Mouse (Mus musculus) midbrain, embryonic 12.5 days (tissue): Measurements from ENCODE around the gene Sdc3. TPM values are rescaled to one million over a fixed set of nuclear protein-coding genes. Genes with fewer than 3 reads are reported as not detected.
A peak's percentile ranks its signal among the peaks of the same experiment; 100 is the strongest.

Experiments
- ATAC-seq: fragments of 200-750 bp; cut with Nextera tagmentation; 2 replicates; pipeline ENCODE4 v1.8.0; 2017; ENCODE audit warnings: low read depth, moderate TSS enrichment, moderate library complexity; ENCODE audit not compliant: low FRiP score
- H3K27ac ChIP-seq: fragments of 300-500 bp; sonication (generic); replicated peaks from 2 replicates; pipeline ENCODE4 v1.5.1; 2016; ENCODE audit warnings: mild to moderate bottlenecking
- H3K27me3 ChIP-seq: fragments of 300-500 bp; sonication (generic); 2 replicates; pipeline ENCODE4 v1.6.1; 2016; ENCODE audit warnings: mild to moderate bottlenecking
- H3K36me3 ChIP-seq: fragments of 300-500 bp; sonication (generic); 2 replicates; pipeline ENCODE4 v1.6.1; 2016
- H3K4me1 ChIP-seq: fragments of 300-500 bp; sonication (generic); 2 replicates; pipeline ENCODE4 v1.6.1; 2016
- H3K4me2 ChIP-seq: fragments of 300-500 bp; sonication (generic); replicated peaks from 2 replicates; pipeline ENCODE4 v1.6.1; 2016; ENCODE audit warnings: mild to moderate bottlenecking, moderate library complexity
- H3K4me3 ChIP-seq: fragments of 300-500 bp; sonication (generic); 2 replicates; pipeline ENCODE4 v1.5.1; 2016; ENCODE audit warnings: mild to moderate bottlenecking
- H3K9ac ChIP-seq: fragments of 300-500 bp; sonication (generic); replicated peaks from 2 replicates; pipeline ENCODE4 v1.6.1; 2016; ENCODE audit warnings: mild to moderate bottlenecking, moderate library complexity
- H3K9me3 ChIP-seq: fragments of 300-500 bp; sonication (generic); 2 replicates; pipeline ENCODE4 v1.6.1; 2016; ENCODE audit warnings: mild to moderate bottlenecking
- WGBS: fragments of 180-500 bp; shearing (Covaris S2); methylation state at CpG from one replicate; pipeline ENCODE4 v1.1.7; 2016; 5-methylcytosine and 5-hydroxymethylcytosine counted together
- polyA plus RNA-seq: library from polyadenylated mRNA; unstranded; fragments of >200 nt; fragmentation: Nextera tagmentation; extraction: Ambion mirVana; gene quantifications from 2 replicates; pipeline ENCODE4 v1.2.1, GENCODE M21; 2016

The Sdc3 gene
- polyA plus RNA-seq, 1 experiment from 2014 or later, result 46.5 TPM

DNA sequence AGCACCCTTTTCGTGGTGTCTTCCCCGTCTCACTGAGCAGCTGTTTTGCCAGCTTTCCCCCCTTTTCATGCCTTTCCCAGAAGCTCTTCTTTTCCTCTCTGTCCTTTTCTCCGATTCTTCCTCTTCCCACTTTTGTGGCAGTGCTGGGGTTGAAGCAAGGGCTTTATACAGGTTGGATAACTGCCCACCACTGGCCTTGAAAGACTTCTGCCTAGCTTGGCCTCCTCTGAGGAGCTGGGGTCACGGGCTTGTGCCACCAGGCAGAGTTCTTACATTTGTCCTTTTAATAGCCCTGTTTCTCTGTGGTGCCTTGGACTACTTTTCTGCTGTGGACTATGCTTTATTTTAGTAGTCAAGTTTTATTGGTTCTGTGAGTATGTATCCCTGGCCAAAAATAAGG lies 25.4 kb upstream of the Sdc3 start:
- no peak overlapping the region for H3K27ac ChIP-seq
- no peaks in the 10 kb centered on the region for H3K4me1 ChIP-seq
- H3K4me2 ChIP-seq, result no peak overlapping the region
- H3K9me3 ChIP-seq, result no peaks in the 10 kb centered on the region
- H3K27me3 ChIP-seq, result no peaks in the 10 kb centered on the region
- no peak for ATAC-seq
- H3K9ac ChIP-seq, result no peak overlapping the region
- H3K4me3 ChIP-seq, result no peak overlapping the region
- peaks cover 88% of the 10 kb centered on the region for H3K36me3 ChIP-seq
- WGBS, result 92% methylated on average over 4 of the region's 4 CpGs

DNA sequence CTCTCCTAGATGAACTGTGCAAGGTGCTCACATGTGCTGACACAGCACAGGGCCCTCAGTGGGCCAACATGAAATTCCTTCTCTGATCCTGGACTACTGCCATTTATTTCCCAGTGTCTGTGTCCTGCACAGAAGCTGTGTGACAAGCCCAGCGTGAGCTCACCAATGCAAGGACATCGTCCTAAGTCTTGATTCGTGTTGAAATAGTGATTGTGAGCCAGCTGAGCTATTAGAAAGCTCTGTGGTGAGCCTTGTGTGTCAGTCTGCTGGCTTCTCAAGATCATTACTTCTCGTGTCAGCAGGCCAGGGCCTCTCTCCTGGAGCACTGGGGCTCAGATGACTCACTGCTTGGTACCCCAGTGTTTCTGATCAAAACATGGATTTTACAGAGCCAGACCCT lies 18.4 kb upstream of the Sdc3 start:
- peaks cover 89% of the 10 kb centered on the region for H3K36me3 ChIP-seq

DNA sequence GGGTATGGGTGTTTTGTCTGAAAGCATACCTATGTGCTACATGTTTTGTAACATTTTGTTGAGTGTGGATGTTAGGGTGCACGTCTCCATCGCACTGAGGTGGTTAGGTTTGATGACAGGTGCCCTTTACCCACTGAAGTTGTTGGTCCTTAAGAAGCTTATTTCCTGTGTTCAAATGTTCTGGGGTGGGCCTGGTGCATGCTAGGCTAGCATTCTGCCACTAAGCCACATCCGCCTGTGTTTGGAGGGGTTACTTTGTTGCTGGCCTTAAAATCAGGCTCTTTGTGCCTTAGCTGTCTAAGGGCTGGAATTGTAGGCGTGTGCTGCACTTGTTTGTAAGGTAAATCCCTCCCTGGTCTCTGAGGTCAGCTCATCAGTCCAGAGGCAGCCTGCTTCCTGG lies 17.5 kb upstream of the Sdc3 start:
- H3K27ac ChIP-seq, result no peak overlapping the region
- 92% methylated on average over 4 of the region's 4 CpGs for WGBS
- H3K4me2 ChIP-seq, result no peak overlapping the region
- H3K9ac ChIP-seq, result no peak overlapping the region
- no peak for ATAC-seq
- peaks cover 91% of the 10 kb centered on the region for H3K36me3 ChIP-seq
- no peaks in the 10 kb centered on the region for H3K9me3 ChIP-seq
- H3K27me3 ChIP-seq, result no peaks in the 10 kb centered on the region
- H3K4me1 ChIP-seq, result peaks cover 6% of the 10 kb centered on the region
- no peak overlapping the region for H3K4me3 ChIP-seq

More for the DNA sequence above, 18.4 kb upstream of the Sdc3 start:
- no peak overlapping the region for H3K27ac ChIP-seq
- no peaks in the 10 kb centered on the region for H3K9me3 ChIP-seq
- ATAC-seq, result no peak
- 93% methylated on average over 4 of the region's 4 CpGs for WGBS
- H3K27me3 ChIP-seq, result no peaks in the 10 kb centered on the region
- H3K4me3 ChIP-seq, result no peak overlapping the region
- H3K9ac ChIP-seq, result no peak overlapping the region
- no peak overlapping the region for H3K4me2 ChIP-seq
- peaks cover 6% of the 10 kb centered on the region for H3K4me1 ChIP-seq

DNA sequence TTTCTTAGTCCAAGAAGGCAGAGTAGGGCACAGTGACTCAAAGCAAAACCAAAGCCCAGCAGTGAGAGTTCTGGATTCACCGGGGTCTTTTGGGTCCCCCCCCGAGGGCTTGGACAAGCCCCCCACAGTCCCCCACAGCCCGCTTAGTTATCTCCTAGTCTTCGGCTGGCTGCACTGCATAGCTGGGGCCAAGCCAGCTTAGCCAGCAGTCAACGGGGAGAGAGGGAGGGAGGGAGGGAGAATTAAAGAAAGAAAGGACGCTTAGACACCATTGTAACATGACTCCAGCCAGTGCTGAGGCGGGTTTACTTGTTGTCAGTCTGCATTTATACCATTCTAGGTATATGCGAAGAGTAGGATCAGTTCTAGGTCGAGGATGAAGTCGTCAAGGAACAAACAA lies 14.7 kb upstream of the Sdc3 start:
- Histone ChIP-seq H3K9ac (no peak overlapping the region), H3K4me2 (no peak overlapping the region), H3K36me3 (peaks cover 88% of the 10 kb centered on the region), H3K4me3 (no peak overlapping the region), H3K27me3 (no peaks in the 10 kb centered on the region), H3K9me3 (no peaks in the 10 kb centered on the region), H3K4me1 (peaks cover 6% of the 10 kb centered on the region), H3K27ac (no peak overlapping the region)
- no peak for ATAC-seq
- WGBS, result 47% methylated on average over 10 of the region's 10 CpGs

DNA sequence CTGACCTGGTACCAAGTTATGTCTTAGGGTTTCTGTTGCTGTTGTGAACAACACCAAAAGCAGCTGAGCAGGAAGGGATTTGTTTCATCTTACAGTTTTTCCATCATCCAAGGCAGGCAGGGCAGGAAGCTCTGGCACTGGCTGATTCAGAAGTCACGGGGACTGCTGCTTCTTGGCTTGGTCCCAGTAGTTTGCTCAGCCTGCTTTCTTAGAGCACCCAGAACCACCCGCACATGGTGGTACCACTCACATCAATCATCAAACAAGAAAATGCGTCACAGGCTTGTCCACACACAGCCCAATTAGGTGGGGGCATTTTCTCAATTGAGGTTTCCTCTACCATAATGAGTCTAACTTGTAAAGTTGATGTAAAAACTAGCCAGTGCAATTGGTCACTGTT lies 13.3 kb upstream of the Sdc3 start:
- H3K36me3 ChIP-seq, result peaks cover 74% of the 10 kb centered on the region
- WGBS, result 94% methylated on average over 3 of the region's 3 CpGs

DNA sequence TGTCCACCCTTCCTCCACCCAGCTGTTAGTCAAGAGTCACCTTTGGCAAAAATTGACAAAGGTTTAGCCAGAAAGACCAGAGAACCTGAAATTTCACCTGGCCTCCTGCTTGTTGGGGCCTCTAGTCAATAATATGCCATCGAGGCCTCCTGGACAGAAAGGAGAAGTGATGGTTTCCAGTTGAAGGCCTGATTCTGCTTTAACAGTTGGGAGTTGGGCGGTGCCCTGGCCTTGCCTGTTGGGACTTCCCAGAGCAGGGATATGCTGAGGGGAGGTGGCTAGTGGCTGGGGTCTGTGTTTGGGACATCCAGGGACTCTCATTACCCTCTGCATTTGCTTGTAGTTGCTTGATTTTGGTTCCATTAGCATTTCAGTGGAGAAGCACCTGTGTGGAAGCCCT lies 9.8 kb upstream of the Sdc3 start:
- Histone ChIP-seq H3K4me1 (no peaks in the 10 kb centered on the region), H3K9me3 (no peaks in the 10 kb centered on the region), H3K4me3 (no peak overlapping the region), H3K27ac (no peak overlapping the region), H3K9ac (no peak overlapping the region), H3K36me3 (peaks cover 43% of the 10 kb centered on the region), H3K4me2 (no peak overlapping the region), H3K27me3 (no peaks in the 10 kb centered on the region)
- WGBS, result 87% methylated on average over 2 of the region's 2 CpGs
- ATAC-seq, result no peak

More for the DNA sequence above, 13.3 kb upstream of the Sdc3 start:
- Histone ChIP-seq H3K4me1 (peaks cover 6% of the 10 kb centered on the region), H3K27me3 (no peaks in the 10 kb centered on the region), H3K4me3 (no peak overlapping the region), H3K9ac (no peak overlapping the region), H3K27ac (no peak overlapping the region), H3K9me3 (no peaks in the 10 kb centered on the region), H3K4me2 (no peak overlapping the region)
- no peak for ATAC-seq

DNA sequence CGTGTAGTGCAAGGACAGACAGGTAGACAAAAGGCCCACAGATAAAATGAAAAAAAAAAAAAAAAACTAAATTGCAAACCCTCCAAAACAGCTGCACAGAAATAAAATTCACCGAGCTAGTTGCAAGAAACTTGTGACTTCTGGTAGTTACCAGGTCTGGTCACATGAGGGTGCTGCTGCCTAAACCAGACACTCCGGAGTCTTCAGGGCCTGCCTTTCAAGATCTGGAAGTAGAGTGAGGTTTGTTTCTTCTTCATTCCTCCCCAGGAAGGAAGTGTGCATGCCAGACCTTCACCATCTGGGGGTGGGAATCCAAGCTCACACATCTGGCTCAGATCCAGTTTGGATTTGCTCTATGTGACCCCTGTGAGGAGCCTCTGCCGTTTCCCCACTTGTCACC lies 7.6 kb upstream of the Sdc3 start:
- no peaks in the 10 kb centered on the region for H3K4me1 ChIP-seq
- 41% methylated on average over 4 of the region's 4 CpGs for WGBS
- H3K36me3 ChIP-seq, result peaks cover 21% of the 10 kb centered on the region
- H3K9me3 ChIP-seq, result no peaks in the 10 kb centered on the region
- no peaks in the 10 kb centered on the region for H3K27me3 ChIP-seq
- no peak for ATAC-seq
- H3K4me2 ChIP-seq, result no peak overlapping the region
- H3K27ac ChIP-seq, result no peak overlapping the region
- H3K9ac ChIP-seq, result no peak overlapping the region; the same call in 1 of the 2 replicates
- no peak overlapping the region for H3K4me3 ChIP-seq

DNA sequence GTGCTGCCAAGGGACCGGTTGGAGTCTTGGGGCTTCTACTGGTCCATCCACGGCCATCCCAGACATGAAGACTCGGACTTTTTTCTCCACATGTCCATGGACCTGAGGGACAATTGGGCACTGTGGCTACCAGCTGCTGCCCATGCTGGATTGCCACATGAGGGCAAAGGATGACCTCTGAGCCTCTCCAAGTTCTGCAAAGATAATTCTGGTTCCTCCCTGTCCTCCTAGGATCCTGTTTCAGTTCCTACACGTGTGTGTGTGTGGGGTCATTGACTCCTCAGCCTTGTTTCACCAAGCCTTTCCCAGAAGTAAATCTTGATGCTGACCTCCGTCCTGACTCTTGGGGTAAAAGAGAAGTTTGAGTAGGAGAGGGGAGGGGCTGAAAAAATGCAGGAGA lies 4.8 kb upstream of the Sdc3 start:
- no peak overlapping the region for H3K27ac ChIP-seq
- ATAC-seq, result no peak
- H3K4me1 ChIP-seq, result peaks cover 7% of the 10 kb centered on the region
- WGBS, result 74% methylated on average over 5 of the region's 5 CpGs
- no peak overlapping the region for H3K4me2 ChIP-seq
- peaks cover 17% of the 10 kb centered on the region for H3K27me3 ChIP-seq
- no peaks in the 10 kb centered on the region for H3K36me3 ChIP-seq
- no peak overlapping the region for H3K4me3 ChIP-seq
- no peaks in the 10 kb centered on the region for H3K9me3 ChIP-seq
- H3K9ac ChIP-seq, result no peak overlapping the region

DNA sequence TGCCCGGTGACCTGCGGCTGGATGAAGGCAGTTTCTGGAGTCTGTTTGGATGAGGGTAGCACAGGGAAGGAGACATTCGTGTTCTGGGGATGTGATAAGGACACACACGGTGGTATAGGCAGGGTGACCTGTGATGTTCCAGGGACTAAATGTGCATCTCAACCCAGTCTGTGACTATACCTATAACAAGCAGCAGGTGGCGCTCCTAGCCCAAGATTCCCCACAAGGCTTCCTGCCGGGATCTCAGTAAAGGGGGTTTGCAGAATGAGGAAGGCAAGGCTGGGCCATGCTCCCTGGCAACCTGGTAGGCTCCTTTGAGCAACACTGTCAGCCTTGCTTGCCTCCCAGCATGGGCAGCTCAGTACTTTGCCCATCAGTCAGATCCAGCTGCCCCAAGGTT lies 2.2 kb upstream of the Sdc3 start:
- Histone ChIP-seq H3K27ac (no peak overlapping the region), H3K36me3 (no peaks in the 10 kb centered on the region), H3K9me3 (no peaks in the 10 kb centered on the region), H3K4me2 (no peak overlapping the region), H3K9ac (no peak overlapping the region), H3K4me1 (peaks cover 29% of the 10 kb centered on the region), H3K27me3 (peaks cover 38% of the 10 kb centered on the region), H3K4me3 (no peak overlapping the region)
- 12% methylated on average over 6 of the region's 6 CpGs for WGBS
- ATAC-seq, result peak; percentile 19; the same call in 1 of the 2 replicates

DNA sequence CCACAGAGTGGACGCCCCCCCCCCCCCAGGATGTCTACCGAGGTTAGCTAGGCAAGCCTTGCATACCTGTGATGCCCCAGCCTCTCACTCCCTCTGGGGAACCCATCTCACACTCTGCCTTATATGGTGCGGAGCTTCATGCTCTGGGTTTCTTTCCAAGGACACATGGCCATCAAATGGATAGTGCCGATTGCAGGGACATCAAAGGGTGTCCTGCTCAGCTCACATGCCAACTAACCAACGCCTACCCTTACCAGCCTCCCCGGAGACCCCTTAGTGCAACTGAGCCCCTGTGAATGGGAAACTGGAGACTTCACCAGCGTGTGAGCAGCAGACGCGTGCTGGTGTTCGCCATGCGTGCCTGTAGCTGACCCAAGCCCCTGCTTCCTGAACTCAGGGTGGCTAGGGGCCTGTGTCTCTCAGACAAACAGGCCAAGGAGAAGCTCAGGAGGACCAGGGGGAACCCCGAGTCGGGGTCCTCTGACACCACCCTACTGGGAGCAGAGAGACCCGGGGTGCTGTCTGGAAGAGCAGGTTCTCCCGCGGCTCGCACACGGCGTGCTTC lies 444 bp upstream of the Sdc3 start:
- Histone ChIP-seq H3K4me3 (peak overlapping the region; percentile 89), H3K4me1 (peaks cover 29% of the 10 kb centered on the region), H3K27ac (peak overlapping the region; percentile 82), H3K4me2 (peak overlapping the region; percentile 96), H3K27me3 (peaks cover 43% of the 10 kb centered on the region), H3K9ac (peak overlapping the region; percentile 96), H3K36me3 (no peaks in the 10 kb centered on the region), H3K9me3 (no peaks in the 10 kb centered on the region)
- WGBS, result 5% methylated on average over 19 of the region's 19 CpGs
- ATAC-seq, result peak; percentile 44; the same call in 1 of the 2 replicates

DNA sequence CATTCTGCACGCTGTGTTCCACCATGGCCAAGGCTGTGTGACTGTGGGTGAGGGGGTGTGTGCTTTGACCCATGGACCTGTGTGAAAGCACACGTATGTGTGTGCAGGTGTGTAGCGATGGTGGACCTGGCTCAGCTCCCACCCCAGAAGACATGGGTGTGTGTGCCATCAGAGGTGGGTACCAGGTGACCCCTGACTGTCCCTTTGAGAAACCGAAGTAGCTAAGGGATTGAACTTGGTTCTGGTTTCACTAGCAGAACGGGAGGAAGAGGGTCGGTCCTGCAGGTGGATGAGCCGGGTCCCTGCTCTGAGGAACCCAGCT lies 804 bp downstream of the Sdc3 start:
- Histone ChIP-seq H3K36me3 (no peaks in the 10 kb centered on the region), H3K9ac (peak overlapping the region; percentile 96), H3K4me1 (peaks cover 37% of the 10 kb centered on the region), H3K4me3 (peak overlapping the region; percentile 89), H3K9me3 (no peaks in the 10 kb centered on the region), H3K27ac (no peak overlapping the region), H3K27me3 (peaks cover 43% of the 10 kb centered on the region), H3K4me2 (peak overlapping the region; percentile 96)
- ATAC-seq, result no peak
- WGBS, result 53% methylated on average over 7 of the region's 7 CpGs

DNA sequence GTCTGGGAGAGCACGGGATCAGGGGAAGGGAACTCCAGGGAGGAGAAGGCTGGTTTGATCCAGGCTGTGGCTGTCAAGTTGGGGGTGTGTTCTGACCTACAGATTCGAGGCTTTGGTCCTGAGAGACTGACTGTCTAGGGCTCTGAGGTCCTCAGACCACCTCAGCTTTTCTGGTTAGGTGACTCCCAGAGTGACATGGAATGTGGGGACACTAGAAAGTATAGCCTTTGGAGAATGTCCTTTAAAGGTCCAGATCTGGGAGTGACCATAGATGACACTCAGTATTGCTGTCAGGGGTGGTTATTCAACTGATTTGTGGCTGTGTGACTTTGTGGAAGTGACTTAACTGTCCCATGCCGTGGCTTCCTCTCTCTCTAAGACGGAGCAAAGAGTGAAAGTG lies 2.4 kb downstream of the Sdc3 start:
- Histone ChIP-seq H3K9ac (0 out of 2 replicates have a peak overlapping the region, but pooled peaks have one; percentile 6), H3K27ac (no peak overlapping the region), H3K4me2 (peak overlapping the region; percentile 34), H3K36me3 (no peaks in the 10 kb centered on the region), H3K27me3 (peaks cover 43% of the 10 kb centered on the region), H3K9me3 (no peaks in the 10 kb centered on the region), H3K4me3 (peak overlapping the region; percentile 4), H3K4me1 (peaks cover 52% of the 10 kb centered on the region)
- no peak for ATAC-seq
- WGBS, result 54% methylated on average over 4 of the region's 4 CpGs

DNA sequence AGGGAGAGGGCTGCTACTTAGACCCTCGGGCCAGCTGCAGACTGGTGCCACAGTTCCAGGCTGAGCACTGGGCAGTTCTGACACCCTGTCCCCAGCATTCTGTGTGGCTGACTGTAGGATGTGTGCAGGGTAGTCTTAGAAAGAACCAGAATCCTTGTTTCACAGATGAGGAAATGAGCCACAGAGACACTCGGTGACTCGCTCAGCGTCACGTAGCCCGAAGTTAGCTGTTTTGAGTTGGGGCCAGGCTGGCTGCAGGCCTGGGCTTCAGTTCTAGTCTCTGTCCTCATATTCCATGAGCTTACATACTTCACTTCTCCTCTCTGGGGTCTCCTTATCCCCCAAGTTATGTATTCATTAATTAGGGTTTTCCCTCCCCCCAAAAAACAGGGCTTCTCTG lies 3.6 kb downstream of the Sdc3 start:
- Histone ChIP-seq H3K9me3 (no peaks in the 10 kb centered on the region), H3K27me3 (peaks cover 39% of the 10 kb centered on the region), H3K36me3 (no peaks in the 10 kb centered on the region), H3K4me3 (no peak overlapping the region), H3K4me2 (no peak overlapping the region), H3K27ac (no peak overlapping the region), H3K9ac (no peak overlapping the region), H3K4me1 (peaks cover 52% of the 10 kb centered on the region)
- ATAC-seq, result no peak
- WGBS, result 84% methylated on average over 6 of the region's 6 CpGs
